Mouse (Mus musculus) kidney, adult 2 months (tissue): ENCODE measurements at regions not wholly inside any gene's neighbourhood (a gene's known extent, or its start where the extent isn't known, plus 50 kb on each side); places are given as distances from the start of the nearest gene placed in this dataset.

Source experiments
- CTCF ChIP-seq: fragments of 200-500 bp; conservative IDR thresholded peaks from 2 replicates; pipeline ENCODE4 v1.5.1; 2011; ENCODE audit warnings: low read depth, mild to moderate bottlenecking, control low read depth, low read length, moderate library complexity, mixed read lengths; ENCODE audit not compliant: insufficient read depth, insufficient read length
- POLR2A ChIP-seq: fragments of 200-500 bp; IDR thresholded peaks from one replicate; pipeline ENCODE4 v1.6.1; 2011; ENCODE audit warnings: low read depth, low read length, control low read depth

DNA sequence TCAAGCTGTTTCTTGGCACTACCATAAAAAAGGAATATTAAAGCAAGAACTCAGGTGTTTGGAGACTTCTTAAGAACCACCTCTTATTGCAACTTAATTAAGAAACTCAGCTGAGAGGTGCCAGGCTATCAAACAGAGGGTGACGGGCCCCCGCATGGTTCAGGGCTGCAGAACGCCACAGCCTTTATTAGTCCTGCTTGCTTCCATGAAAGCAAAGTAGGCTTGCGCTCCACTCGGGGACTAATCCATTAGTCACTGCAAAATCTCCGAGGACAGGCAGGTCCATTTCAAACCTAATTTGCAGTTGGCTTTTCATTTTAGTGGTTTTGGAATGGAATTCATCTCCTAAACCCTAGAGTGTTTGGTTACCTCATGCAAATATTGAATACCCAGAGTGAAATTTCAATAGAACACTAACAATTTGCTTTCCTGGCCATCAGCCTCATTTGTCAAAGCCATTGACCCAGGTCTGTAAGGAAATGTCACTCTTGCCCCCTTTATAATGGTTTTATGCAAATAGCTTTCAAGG is 267.7 kb upstream of the Sulf2 start:
- TF ChIP-seq POLR2A (no peak), CTCF (no peak)
